Mouse (Mus musculus) heart, embryonic 13.5 days (tissue): ENCODE data around the gene Emc7. TPM values are rescaled to one million over a fixed set of nuclear protein-coding genes. Genes with fewer than 3 reads are reported as not detected.
A peak's percentile ranks its signal among the peaks of the same experiment; 100 is the strongest.

ENCODE experiments used
- ATAC-seq: fragments of 200-750 bp; cut with Nextera tagmentation; 2 replicates; pipeline ENCODE4 v1.8.0; 2017; ENCODE audit warnings: moderate TSS enrichment; ENCODE audit not compliant: insufficient number of reproducible peaks, low FRiP score, low TSS enrichment; ENCODE audit errors: extremely low read depth
- H3K27ac ChIP-seq: fragments of 300-500 bp; sonication (generic); replicated peaks from 2 replicates; pipeline ENCODE4 v1.5.1; 2015; ENCODE audit warnings: moderate library complexity, mild to moderate bottlenecking, inconsistent platforms
- H3K27me3 ChIP-seq: fragments of 300-500 bp; sonication (generic); replicated peaks from 2 replicates; pipeline ENCODE4 v1.6.1; 2015; ENCODE audit warnings: mild to moderate bottlenecking, inconsistent platforms
- H3K36me3 ChIP-seq: fragments of 300-500 bp; sonication (generic); 2 replicates; pipeline ENCODE4 v1.6.1; 2015; ENCODE audit warnings: mild to moderate bottlenecking, inconsistent platforms
- H3K4me1 ChIP-seq: fragments of 300-500 bp; sonication (generic); 2 replicates; pipeline ENCODE4 v1.6.1; 2015; ENCODE audit warnings: inconsistent platforms
- H3K4me2 ChIP-seq: fragments of 300-500 bp; sonication (generic); 2 replicates; pipeline ENCODE4 v1.6.1; 2015; ENCODE audit warnings: inconsistent platforms, mild to moderate bottlenecking, moderate library complexity
- H3K4me3 ChIP-seq: fragments of 300-500 bp; sonication (generic); 2 replicates; pipeline ENCODE4 v1.5.1; 2015; ENCODE audit warnings: moderate library complexity, mild to moderate bottlenecking, inconsistent platforms
- H3K9ac ChIP-seq: fragments of 300-500 bp; sonication (generic); 2 replicates; pipeline ENCODE4 v1.6.1; 2015; ENCODE audit warnings: inconsistent platforms, mild to moderate bottlenecking, moderate library complexity
- H3K9me3 ChIP-seq: fragments of 300-500 bp; sonication (generic); 2 replicates; pipeline ENCODE4 v1.6.1; 2016; ENCODE audit warnings: inconsistent platforms
- WGBS: fragments of 180-500 bp; shearing (Covaris S2); methylation state at CpG from one replicate; pipeline ENCODE4 v1.1.7; 2015; ENCODE audit warnings: mixed read lengths; 5-methylcytosine and 5-hydroxymethylcytosine counted together
- polyA plus RNA-seq: library from polyadenylated mRNA; unstranded; fragments of >200 nt; fragmentation: Nextera tagmentation; extraction: Ambion mirVana; gene quantifications from 2 replicates; pipeline ENCODE4 v1.2.1, GENCODE M21; 2015

Gene Emc7
- polyA plus RNA-seq, 1 experiment from 2014 or later: 17.5 TPM

DNA sequence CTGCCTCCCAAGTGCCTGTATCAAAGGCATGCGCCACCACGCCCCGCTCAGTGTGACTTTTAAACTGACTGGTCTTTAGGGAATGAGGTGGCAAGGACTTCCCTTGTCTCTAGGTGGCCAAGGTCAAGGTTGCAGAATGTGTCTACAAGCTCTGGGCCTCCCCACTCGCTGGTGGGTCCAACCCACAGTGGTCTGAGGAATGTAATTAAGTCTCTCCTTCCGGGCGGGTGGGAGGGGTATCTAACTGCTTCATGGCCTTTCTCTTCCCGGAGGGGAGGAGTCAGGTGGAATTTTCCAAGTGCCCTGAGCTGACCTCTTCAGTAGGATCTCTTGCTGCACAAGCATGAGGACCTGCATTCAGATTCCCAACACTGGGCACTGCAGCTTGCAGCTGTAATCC, 43.1 kb downstream of the Emc7 start:
- WGBS: 69% methylated on average over 7 of the region's 7 CpGs
- Histone ChIP-seq H3K36me3 (no peaks in the 10 kb centered on the region), H3K27ac (0 out of 2 replicates have a peak overlapping the region, but pooled peaks have one; percentile 10), H3K9me3 (no peaks in the 10 kb centered on the region), H3K4me1 (peaks cover 21% of the 10 kb centered on the region), H3K27me3 (no peaks in the 10 kb centered on the region), H3K9ac (no peak overlapping the region), H3K4me2 (no peak overlapping the region), H3K4me3 (no peak overlapping the region)
- ATAC-seq: no peak

DNA sequence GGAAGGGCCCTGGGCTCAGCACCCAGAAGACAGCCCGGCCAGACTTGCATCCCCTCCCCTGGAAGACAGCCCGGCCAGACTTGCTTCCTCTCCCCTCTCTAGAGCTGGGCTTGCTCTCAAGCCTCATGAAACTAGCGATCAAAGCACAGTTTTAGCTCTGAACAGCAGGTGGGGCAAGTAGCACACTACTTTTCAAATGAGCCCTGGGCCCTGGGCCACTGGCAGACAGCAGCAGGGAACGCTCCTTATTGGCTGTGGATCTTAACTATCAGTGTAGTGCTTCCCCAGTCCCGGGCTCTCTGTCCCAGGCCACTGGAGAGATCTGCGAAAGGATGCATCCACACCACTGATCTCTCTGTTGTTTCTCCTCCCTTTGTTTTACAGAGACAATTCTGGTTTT, 46.4 kb downstream of the Emc7 start:
- no peaks in the 10 kb centered on the region for H3K9me3 ChIP-seq
- H3K36me3 ChIP-seq: no peaks in the 10 kb centered on the region
- H3K27ac ChIP-seq: no peak overlapping the region
- H3K27me3 ChIP-seq: no peaks in the 10 kb centered on the region
- H3K4me2 ChIP-seq: peak overlapping the region; percentile 16; the same call in 1 of the 2 replicates
- no peak overlapping the region for H3K4me3 ChIP-seq
- WGBS: 3% methylated on average over 6 of the region's 6 CpGs
- ATAC-seq: peak; percentile 54; the same call in 1 of the 2 replicates
- H3K9ac ChIP-seq: no peak overlapping the region
- H3K4me1 ChIP-seq: peaks cover 12% of the 10 kb centered on the region

DNA sequence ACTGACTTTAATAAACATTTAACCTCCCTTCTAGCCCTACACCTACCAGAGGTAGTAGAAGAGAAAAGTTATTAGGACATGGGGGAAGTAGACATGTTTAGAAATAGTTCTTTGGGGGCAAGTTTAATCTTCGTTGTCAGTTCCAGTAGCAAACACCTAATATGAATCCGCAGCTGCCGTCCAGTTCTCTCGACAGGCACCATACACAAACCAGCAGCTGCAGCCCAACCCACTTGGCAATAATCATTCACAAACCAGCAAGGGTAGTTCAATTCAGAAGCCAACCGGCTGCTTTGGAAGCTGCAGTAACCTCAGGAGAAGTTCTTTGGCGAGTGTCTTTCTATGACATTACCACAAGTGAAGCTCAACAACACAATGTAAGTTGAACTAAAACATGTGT, 49.2 kb downstream of the Emc7 start:
- Histone ChIP-seq H3K4me2 (no peak overlapping the region), H3K27ac (no peak overlapping the region), H3K27me3 (no peaks in the 10 kb centered on the region), H3K4me1 (peaks cover 7% of the 10 kb centered on the region; the same call in 1 of the 2 replicates), H3K36me3 (no peaks in the 10 kb centered on the region), H3K9ac (no peak overlapping the region), H3K4me3 (no peak overlapping the region), H3K9me3 (no peaks in the 10 kb centered on the region)
- no peak for ATAC-seq
- 82% methylated on average over 6 of the region's 6 CpGs for WGBS

DNA sequence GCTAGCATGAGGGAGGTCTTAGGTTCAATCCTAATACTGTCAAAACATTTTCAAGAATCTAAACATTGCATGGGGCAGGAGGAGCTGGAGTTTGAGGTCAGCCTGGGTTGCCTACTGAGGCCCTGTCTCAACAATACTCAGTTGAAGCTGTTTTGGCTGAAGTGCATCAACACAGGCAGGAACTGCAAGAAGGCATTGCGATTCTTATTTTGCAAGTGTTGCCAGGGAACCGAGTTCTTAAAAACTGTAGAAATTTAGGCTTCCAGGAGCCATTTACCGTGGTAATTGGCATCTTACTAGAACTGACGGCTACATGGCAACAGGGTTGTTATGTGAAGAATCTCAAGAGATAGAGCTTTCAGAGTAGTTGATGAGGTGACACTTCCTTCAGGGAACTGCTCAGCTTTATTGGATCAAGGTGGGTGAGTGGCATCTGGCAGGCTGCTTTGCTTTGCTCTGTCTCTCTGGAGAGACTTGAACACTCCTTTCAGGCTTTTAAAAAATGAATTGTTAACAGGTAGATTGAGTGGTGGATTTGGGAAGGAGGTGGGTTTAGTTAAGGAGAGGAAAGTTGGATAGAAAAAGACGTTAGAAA, 52.1 kb downstream of the Emc7 start:
- no peaks in the 10 kb centered on the region for H3K36me3 ChIP-seq
- H3K4me1 ChIP-seq: peaks cover 9% of the 10 kb centered on the region
- no peak overlapping the region for H3K27ac ChIP-seq
- ATAC-seq: no peak
- no peaks in the 10 kb centered on the region for H3K9me3 ChIP-seq
- H3K27me3 ChIP-seq: no peaks in the 10 kb centered on the region
- H3K9ac ChIP-seq: no peak overlapping the region
- H3K4me2 ChIP-seq: no peak overlapping the region
- WGBS: 63% methylated on average over 5 of the region's 5 CpGs
- H3K4me3 ChIP-seq: no peak overlapping the region

DNA sequence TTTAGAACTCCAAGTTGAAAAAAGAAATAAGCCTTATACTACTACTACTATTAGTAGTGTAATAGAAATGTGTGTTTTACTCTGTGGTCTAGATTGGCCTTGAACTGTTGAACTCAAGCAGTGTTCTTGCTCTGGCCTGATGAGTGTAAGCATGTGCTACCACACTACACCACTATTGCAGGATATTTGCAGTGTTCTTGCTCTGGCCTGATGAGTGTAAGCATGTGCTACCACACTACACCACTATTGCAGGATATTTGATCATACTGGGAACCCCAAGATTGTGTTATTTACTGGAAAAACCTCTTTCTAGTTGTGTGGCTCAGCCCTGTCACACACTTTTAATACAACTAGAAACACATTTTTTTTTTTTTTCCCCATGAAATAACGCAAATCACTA, 52.6 kb downstream of the Emc7 start:
- H3K4me1 ChIP-seq: peaks cover 9% of the 10 kb centered on the region
- ATAC-seq: no peak
- H3K27ac ChIP-seq: no peak overlapping the region
- no peaks in the 10 kb centered on the region for H3K9me3 ChIP-seq
- WGBS: 91% methylated on average over 1 of the region's 1 CpGs
- no peak overlapping the region for H3K4me2 ChIP-seq
- H3K27me3 ChIP-seq: no peaks in the 10 kb centered on the region
- no peaks in the 10 kb centered on the region for H3K36me3 ChIP-seq
- no peak overlapping the region for H3K9ac ChIP-seq
- H3K4me3 ChIP-seq: no peak overlapping the region

DNA sequence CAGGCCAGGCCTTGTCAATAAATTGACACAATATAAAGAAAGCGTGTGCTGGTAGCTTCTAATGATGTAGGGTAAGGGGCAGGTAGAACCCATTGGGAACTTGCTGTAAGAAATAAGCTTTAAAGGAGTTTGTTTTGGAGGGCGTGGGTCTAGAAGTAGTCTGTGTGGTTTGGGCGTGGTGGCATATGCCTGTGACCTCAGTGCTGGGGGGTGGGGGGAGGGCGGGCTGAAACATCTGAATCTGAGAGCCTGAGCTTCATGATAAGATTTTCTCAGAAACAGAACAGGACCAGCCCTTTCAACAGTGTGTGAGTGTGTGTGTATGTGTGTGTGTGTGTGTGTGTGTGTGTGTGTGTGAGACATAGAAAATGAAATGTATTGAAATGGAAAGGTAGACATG, 55.3 kb downstream of the Emc7 start:
- no peaks in the 10 kb centered on the region for H3K36me3 ChIP-seq
- no peak for ATAC-seq
- 52% methylated on average over 4 of the region's 4 CpGs for WGBS
- H3K4me2 ChIP-seq: no peak overlapping the region
- no peak overlapping the region for H3K4me3 ChIP-seq
- H3K4me1 ChIP-seq: peaks cover 9% of the 10 kb centered on the region
- no peaks in the 10 kb centered on the region for H3K9me3 ChIP-seq
- H3K9ac ChIP-seq: no peak overlapping the region
- no peak overlapping the region for H3K27ac ChIP-seq
- H3K27me3 ChIP-seq: no peaks in the 10 kb centered on the region

DNA sequence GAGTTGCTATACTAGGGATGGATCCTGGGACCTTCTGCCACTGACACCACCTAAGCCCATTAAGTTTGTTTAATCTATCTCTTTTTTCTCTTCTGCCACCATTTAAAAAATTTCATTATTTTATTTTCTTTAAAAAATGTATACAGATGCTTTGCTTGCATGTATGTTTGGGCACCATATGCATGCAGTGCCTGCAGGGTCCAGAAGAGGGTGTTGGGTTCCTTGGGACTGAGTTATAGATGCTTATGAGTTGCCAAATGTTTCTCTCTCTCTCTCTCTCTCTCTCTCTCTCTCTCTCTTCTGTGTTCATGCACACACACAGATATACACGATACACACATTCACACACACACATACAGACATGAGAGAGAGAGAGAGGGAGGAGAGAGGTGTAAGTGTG, 58.2 kb downstream of the Emc7 start:
- Histone ChIP-seq H3K4me1 (peaks cover 6% of the 10 kb centered on the region; the same call in 1 of the 2 replicates), H3K9ac (no peak overlapping the region), H3K36me3 (no peaks in the 10 kb centered on the region), H3K4me3 (no peak overlapping the region), H3K9me3 (no peaks in the 10 kb centered on the region), H3K4me2 (no peak overlapping the region), H3K27me3 (no peaks in the 10 kb centered on the region), H3K27ac (no peak overlapping the region)
- no peak for ATAC-seq
- WGBS: 70% methylated on average over 1 of the region's 1 CpGs

DNA sequence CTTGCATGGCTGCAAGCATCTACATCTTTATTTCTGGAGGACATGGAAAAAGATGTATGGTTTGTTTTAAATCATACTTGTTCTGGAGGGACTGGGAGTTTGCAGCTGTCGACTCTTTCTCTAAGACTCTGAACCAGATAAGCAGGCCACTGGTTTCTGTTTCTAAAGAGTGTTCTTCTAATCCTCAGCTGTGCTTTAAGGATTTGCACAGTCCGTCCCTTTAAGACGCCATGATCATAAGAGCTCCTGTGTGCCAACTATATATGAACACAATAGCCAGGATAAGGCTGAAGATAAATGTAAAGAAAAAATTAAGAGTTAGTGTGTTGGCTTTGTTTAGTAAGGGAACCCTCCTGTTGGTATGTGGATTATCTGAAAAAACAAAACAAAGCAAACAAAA, 61.9 kb downstream of the Emc7 start:
- H3K36me3 ChIP-seq: 0 out of 2 replicates have a peak, but pooled peaks cover 5% of the 10 kb centered on the region
- H3K4me3 ChIP-seq: no peak overlapping the region
- no peak overlapping the region for H3K4me2 ChIP-seq
- no peaks in the 10 kb centered on the region for H3K27me3 ChIP-seq
- H3K9me3 ChIP-seq: no peaks in the 10 kb centered on the region
- 58% methylated on average over 3 of the region's 3 CpGs for WGBS
- no peak overlapping the region for H3K9ac ChIP-seq
- no peaks in the 10 kb centered on the region for H3K4me1 ChIP-seq
- no peak for ATAC-seq
- H3K27ac ChIP-seq: no peak overlapping the region

DNA sequence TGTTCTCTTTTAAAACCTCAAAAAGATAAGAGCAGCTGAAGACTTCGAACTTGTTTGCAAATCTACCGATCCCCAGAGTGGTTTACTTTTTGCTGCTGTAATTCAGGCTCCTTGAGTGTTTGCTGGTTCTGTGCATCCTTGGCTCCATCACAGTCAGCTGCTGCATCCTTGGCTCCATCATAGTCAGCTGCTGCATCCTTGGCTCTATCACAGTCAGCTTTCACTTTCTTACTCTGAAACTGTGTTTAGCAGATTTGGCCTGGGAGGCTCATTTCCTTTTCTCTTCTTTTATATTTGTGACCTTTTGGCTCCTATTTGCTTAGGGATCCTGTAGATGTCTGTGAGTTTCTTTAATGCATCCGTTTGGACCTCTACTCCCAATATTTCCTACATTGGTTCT, 62.4 kb downstream of the Emc7 start:
- Histone ChIP-seq H3K9me3 (no peaks in the 10 kb centered on the region), H3K27me3 (no peaks in the 10 kb centered on the region), H3K9ac (no peak overlapping the region), H3K36me3 (0 out of 2 replicates have a peak, but pooled peaks cover 5% of the 10 kb centered on the region), H3K4me1 (no peaks in the 10 kb centered on the region), H3K4me3 (no peak overlapping the region), H3K27ac (no peak overlapping the region), H3K4me2 (no peak overlapping the region)
- WGBS: 78% methylated on average over 3 of the region's 3 CpGs
- ATAC-seq: no peak

DNA sequence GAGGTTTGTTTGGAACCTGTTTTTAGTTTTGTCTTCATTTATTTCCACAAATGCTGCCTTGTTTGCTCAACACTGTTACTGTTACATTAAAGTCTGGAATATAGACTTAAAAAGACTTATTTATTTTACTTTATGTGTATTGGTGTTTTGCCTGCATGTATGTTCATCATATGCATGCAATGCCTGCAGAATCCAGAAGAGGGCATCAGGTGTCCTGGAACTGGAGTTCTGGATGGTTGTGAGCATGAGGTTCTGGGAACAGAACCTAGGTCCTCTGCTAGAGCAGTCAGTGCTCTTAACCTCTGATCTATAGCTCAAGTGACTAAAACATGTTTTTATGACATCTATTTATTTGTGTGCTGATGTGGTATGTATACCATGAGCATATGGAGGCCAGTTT, 63.7 kb downstream of the Emc7 start:
- Histone ChIP-seq H3K9me3 (no peaks in the 10 kb centered on the region), H3K27me3 (no peaks in the 10 kb centered on the region), H3K36me3 (0 out of 2 replicates have a peak, but pooled peaks cover 5% of the 10 kb centered on the region), H3K4me3 (no peak overlapping the region), H3K4me1 (no peaks in the 10 kb centered on the region), H3K4me2 (no peak overlapping the region), H3K27ac (no peak overlapping the region), H3K9ac (no peak overlapping the region)
- ATAC-seq: no peak

DNA sequence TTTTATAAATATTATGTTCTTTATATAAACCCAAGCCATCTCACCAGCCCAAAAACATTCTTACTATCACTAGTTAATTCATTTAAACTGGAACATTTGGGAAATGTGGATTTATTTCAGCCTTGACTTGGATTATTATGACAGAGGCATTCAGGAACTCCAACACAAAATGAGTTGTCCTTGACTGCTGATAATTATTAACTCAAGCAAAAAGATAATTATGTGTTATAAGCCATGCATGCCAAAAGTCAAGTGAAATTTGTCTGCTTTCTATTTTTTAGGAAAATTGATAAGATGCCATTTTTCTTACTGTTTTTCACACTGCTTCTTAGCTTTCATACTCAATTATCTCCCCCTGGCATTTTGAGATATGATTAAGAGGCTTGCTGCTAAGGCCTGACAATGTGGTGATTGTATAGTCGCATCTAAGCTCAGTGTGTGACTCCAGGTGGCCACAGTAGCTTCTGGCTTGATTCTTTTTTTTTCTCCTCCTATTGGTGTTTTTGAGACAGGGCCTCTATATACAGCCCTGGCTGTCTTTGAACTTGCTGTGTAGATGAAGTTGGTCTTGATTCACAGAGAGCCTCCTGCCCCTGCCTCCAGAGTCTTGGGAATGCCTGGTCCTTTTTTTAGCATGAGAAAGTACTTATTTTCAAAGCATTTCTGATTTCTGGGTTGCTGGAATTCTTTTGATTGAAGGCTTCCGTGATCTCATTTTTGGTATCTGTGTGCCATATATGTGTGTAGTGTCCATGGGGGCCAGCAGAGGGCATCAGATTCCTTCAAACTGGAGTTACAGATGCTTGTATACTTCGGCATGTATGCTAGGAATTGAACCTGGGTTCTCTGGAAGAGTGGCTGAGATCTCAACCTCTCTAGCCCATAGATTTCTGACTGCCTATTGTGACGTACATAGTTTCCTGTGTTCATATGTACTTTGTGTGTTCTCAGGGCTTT, 66.0 kb downstream of the Emc7 start:
- Histone ChIP-seq H3K27me3 (no peaks in the 10 kb centered on the region), H3K9ac (no peak overlapping the region), H3K27ac (no peak overlapping the region), H3K36me3 (0 out of 2 replicates have a peak, but pooled peaks cover 5% of the 10 kb centered on the region), H3K4me1 (no peaks in the 10 kb centered on the region), H3K4me3 (no peak overlapping the region), H3K4me2 (no peak overlapping the region), H3K9me3 (no peaks in the 10 kb centered on the region)
- 85% methylated on average over 4 of the region's 4 CpGs for WGBS
- ATAC-seq: no peak
